Mouse (Mus musculus): ENCODE results near the gene Slco1a1.
"Not testable (repeated sequence)": the region's sequence is repeated elsewhere in the genome, so short reads cannot be mapped to it uniquely, and the experiment has no call there.

The Slco1a1 gene

GRCm38 (mm10) chr6:141946862-141947261 is at the start of gene Slco1a1:
Slco1a1 (minus strand) TSS chr6:141946962.
- no peak for ATAC-seq (ENCODE audit: insufficient number of reproducible peaks, low FRiP score, low TSS enrichment)

- no peak for ATAC-seq (ENCODE audit: insufficient number of reproducible peaks, low FRiP score, low TSS enrichment)
Observed at GRCm38 (mm10) chr6:141986772-141987171, 40.0 kb upstream of the Slco1a1 start.

GRCm38 (mm10) chr6:141984644-141985043 is 37.9 kb upstream of the Slco1a1 start:
- ATAC-seq (ENCODE audit: insufficient number of reproducible peaks, low FRiP score, low TSS enrichment): no peak

- no peak for ATAC-seq (ENCODE audit: insufficient number of reproducible peaks, low FRiP score, low TSS enrichment)
Observed at GRCm38 (mm10) chr6:141962420-141962819, 15.7 kb upstream of the Slco1a1 start.

GRCm38 (mm10) chr6:141961861-141962260 is 15.1 kb upstream of the Slco1a1 start:
- ATAC-seq (ENCODE audit: insufficient number of reproducible peaks, low FRiP score, low TSS enrichment): no peak

GRCm38 (mm10) chr6:141960482-141960881 is 13.7 kb upstream of the Slco1a1 start:
- no peak for ATAC-seq (ENCODE audit: insufficient number of reproducible peaks, low FRiP score, low TSS enrichment)

GRCm38 (mm10) chr6:141940451-141940850 is 6.3 kb downstream of the Slco1a1 start:
- no peak for ATAC-seq (ENCODE audit: insufficient number of reproducible peaks, low FRiP score, low TSS enrichment)

- ATAC-seq (ENCODE audit: insufficient number of reproducible peaks, low FRiP score, low TSS enrichment): no peak; the same call in 1 of the 2 replicates
Observed at GRCm38 (mm10) chr6:141898197-141898596, 48.6 kb downstream of the Slco1a1 start.

- no peak for ATAC-seq (ENCODE audit: insufficient number of reproducible peaks, low FRiP score, low TSS enrichment)
Observed at GRCm38 (mm10) chr6:141889723-141890122, 57.0 kb downstream of the Slco1a1 start.

GRCm38 (mm10) chr6:141888248-141888647 is 58.5 kb downstream of the Slco1a1 start:
- no peak for ATAC-seq (ENCODE audit: insufficient number of reproducible peaks, low FRiP score, low TSS enrichment)

- no peak for ATAC-seq (ENCODE audit: insufficient number of reproducible peaks, low FRiP score, low TSS enrichment)
Observed at GRCm38 (mm10) chr6:141882581-141882980, 64.2 kb downstream of the Slco1a1 start.

GRCm38 (mm10) chr6:141875742-141876141 is 71.0 kb downstream of the Slco1a1 start:
- ATAC-seq (ENCODE audit: insufficient number of reproducible peaks, low FRiP score, low TSS enrichment): not testable (repeated sequence)

- ATAC-seq (ENCODE audit: insufficient number of reproducible peaks, low FRiP score, low TSS enrichment): no peak
Observed at GRCm38 (mm10) chr6:141871711-141872110, 75.1 kb downstream of the Slco1a1 start.

GRCm38 (mm10) chr6:141868735-141869134 is 78.0 kb downstream of the Slco1a1 start:
- no peak for ATAC-seq (ENCODE audit: insufficient number of reproducible peaks, low FRiP score, low TSS enrichment)

- ATAC-seq (ENCODE audit: insufficient number of reproducible peaks, low FRiP score, low TSS enrichment): no peak
Observed at GRCm38 (mm10) chr6:141866026-141866425, 80.7 kb downstream of the Slco1a1 start.

- ATAC-seq (ENCODE audit: insufficient number of reproducible peaks, low FRiP score, low TSS enrichment): no peak
Observed at GRCm38 (mm10) chr6:141857735-141858531, 88.8 kb downstream of the Slco1a1 start.
